Mouse (Mus musculus): ENCODE results near the gene Iqsec1.
A peak's percentile ranks its signal among the peaks of the same experiment; 100 is the strongest.

DNA sequence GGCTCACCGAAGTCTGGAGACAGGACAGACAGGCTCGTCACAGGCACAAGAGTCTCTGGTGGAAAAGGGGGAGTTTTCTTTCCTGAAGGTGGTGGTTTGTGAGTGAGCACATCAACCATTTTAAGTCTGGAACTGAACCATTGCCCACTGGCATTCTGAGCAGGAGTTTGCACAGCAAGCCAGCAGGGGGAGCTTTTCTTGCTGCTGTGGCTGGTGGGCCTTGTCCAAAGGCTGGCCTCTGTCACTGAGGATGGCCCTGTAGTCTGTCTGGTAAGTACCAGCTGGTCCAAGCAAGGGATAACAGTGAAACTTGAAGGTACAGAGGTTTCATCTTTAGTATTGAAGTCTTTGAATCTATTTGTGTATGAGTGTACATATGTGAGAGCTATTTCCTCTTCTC, 334.7 kb downstream of the Iqsec1 start:
- peak; percentile 77 for TF ChIP-seq CTCF (IDR thresholded peaks at IDR 0.05; ENCODE audit: low read depth, low read length)
- no peak for TF ChIP-seq EP300 (IDR thresholded peaks at IDR 0.05; ENCODE audit: insufficient read depth, low read depth, low read length)
- no peak for TF ChIP-seq POLR2A (IDR thresholded peaks at IDR 0.05; ENCODE audit: insufficient read depth, low read length)
